Mouse (Mus musculus) thymus, adult 2 months (tissue): Measurements from ENCODE around the gene Tlcd1.

ENCODE experiments used
- CTCF ChIP-seq: fragments of 200-500 bp; IDR thresholded peaks from 2 replicates; pipeline ENCODE4 v1.5.1; 2012; ENCODE audit warnings: mild to moderate bottlenecking, control low read depth, low read length, moderate library complexity, borderline replicate concordance; ENCODE audit not compliant: control insufficient read depth, poor library complexity, insufficient read depth; ENCODE audit errors: extremely low read depth
- POLR2A ChIP-seq: fragments of 200-500 bp; IDR thresholded peaks from 2 replicates; pipeline ENCODE4 v1.6.1; 2012; ENCODE audit warnings: mild to moderate bottlenecking, low read length, control low read depth, moderate library complexity; ENCODE audit not compliant: control insufficient read depth, poor library complexity, insufficient read depth; ENCODE audit errors: extremely low read depth

- no peak for TF ChIP-seq POLR2A
- no peak for TF ChIP-seq CTCF
Measured at GRCm38 (mm10) chr11:78134344-78134743, 42.2 kb upstream of the Tlcd1 start.
